Mouse (Mus musculus): Measurements from ENCODE around the gene Cubn. TPM values are rescaled to one million over a fixed set of nuclear protein-coding genes. Genes with fewer than 3 reads are reported as not detected.

Cubn gene
- total RNA-seq (2012; rRNA removed) (under 0.01 and 0.04 TPM in 2 replicates), total RNA-seq (2014; rRNA removed) (0.03 and 0.04 TPM in 2 replicates), polyA plus RNA-seq (2012; ENCODE audit: insufficient read length, low read depth) (0.05 and 0.09 TPM in 2 replicates)

GRCm38 (mm10) chr2:13491734-13492133 lies at the start of gene Cubn:
Gene Cubn (minus strand): TSS chr2:13491813.
- no peak within 1 kb of the TSS for H3K4me3 ChIP-seq (replicated peaks in 1 of 3; ENCODE audit: low read depth in 2 of 3, low read length in 2 of 3, poor library complexity in 1 of 3)
- H3K4me2 ChIP-seq (ENCODE audit: insufficient read depth, low read depth, poor library complexity, severe bottlenecking) = no peak within 1 kb of the TSS
- no peak for TF ChIP-seq POLR2A (IDR thresholded peaks at IDR 0.05; ENCODE audit: low read depth, low read length)
- no peak for TF ChIP-seq USF1 (IDR thresholded peaks at IDR 0.05; ENCODE audit: low read depth, low read length)
- no peak for TF ChIP-seq IRF4 (IDR thresholded peaks at IDR 0.05; ENCODE audit: low read depth, low read length)
- no peak for TF ChIP-seq ETS1 (conservative IDR thresholded peaks at IDR 0.05; ENCODE audit: low read depth, low read length)
- TF ChIP-seq RCOR1 (conservative IDR thresholded peaks at IDR 0.05; ENCODE audit: low read depth, low read length) = no peak
- TF ChIP-seq PAX5 (IDR thresholded peaks at IDR 0.05; ENCODE audit: low read length) = no peak
- TF ChIP-seq HCFC1 (IDR thresholded peaks at IDR 0.05; ENCODE audit: low read depth, low read length) = no peak
- no peak for TF ChIP-seq KAT2A (IDR thresholded peaks at IDR 0.05; ENCODE audit: insufficient replicate concordance, low read length)
- no peak for TF ChIP-seq SIN3A (IDR thresholded peaks at IDR 0.05; ENCODE audit: low read length)
- TF ChIP-seq MEF2A (IDR thresholded peaks at IDR 0.05; ENCODE audit: borderline replicate concordance, low read depth, low read length) = no peak
- TF ChIP-seq JUND (conservative IDR thresholded peaks at IDR 0.05; ENCODE audit: low read depth, low read length) = no peak
- TF ChIP-seq MAX (IDR thresholded peaks at IDR 0.05; ENCODE audit: low read length) = no peak
- no peak for TF ChIP-seq MAZ (IDR thresholded peaks at IDR 0.05; ENCODE audit: low read depth, low read length)
- no peak for TF ChIP-seq TCF12 (IDR thresholded peaks at IDR 0.05; ENCODE audit: low read depth, low read length)
- no peak for TF ChIP-seq CHD2 (IDR thresholded peaks at IDR 0.05; ENCODE audit: low read length)
- no peak for TF ChIP-seq ELF1 (IDR thresholded peaks at IDR 0.05; ENCODE audit: low read depth, low read length)
- no peak for TF ChIP-seq UBTF (IDR thresholded peaks at IDR 0.05; ENCODE audit: low read depth, low read length)
- no peak for TF ChIP-seq MYC (IDR thresholded peaks at IDR 0.05; ENCODE audit: low read depth, low read length)
- TF ChIP-seq CTCF (conservative IDR thresholded peaks at IDR 0.05 in 1 of 2, IDR thresholded peaks at IDR 0.05 in 1 of 2; ENCODE audit: low read depth in 2 of 2, low read length in 2 of 2) = no peak
- H3K27me3 ChIP-seq (replicated peaks) = no peaks in the 10 kb centered on the region
- no peaks in the 10 kb centered on the region for H3K79me2 ChIP-seq (replicated peaks; ENCODE audit: control insufficient read depth, extremely low read depth, insufficient read depth, poor library complexity, severe bottlenecking)
- in situ Hi-C loops (cut with MboI; ENCODE audit: low pct_ligation_motif_present, low pct_unique_long_range_greater_than_20kb, low sequenced_read_pairs) = no loop called here
- no peak within 1 kb of the TSS for H3K27ac ChIP-seq (ENCODE audit: insufficient read depth, low read depth)
- no peaks in the 10 kb centered on the region for H3K36me3 ChIP-seq (replicated peaks in 1 of 2; ENCODE audit: control insufficient read depth in 1 of 2, insufficient read depth in 1 of 2, low read length in 1 of 2)
- H3K9ac ChIP-seq (ENCODE audit: insufficient read depth, low read depth) = no peak within 1 kb of the TSS
- DNase-seq (ENCODE audit: extremely low read depth) = no peak
- no peaks in the 10 kb centered on the region for H3K9me3 ChIP-seq (replicated peaks; ENCODE audit: low read length)
- dilution Hi-C loops (cut with MboI; ENCODE audit: extremely low pct_ligation_motif_present, extremely low pct_unique_long_range_greater_than_20kb, low sequenced_read_pairs) = no loop called here
- peaks cover 0 to 3% of the 10 kb centered on the region in 2 experiments; a peak in 1 of 4 replicates for H3K4me1 ChIP-seq (ENCODE audit: control insufficient read depth in 1 of 2, insufficient read depth in 2 of 2)

- in situ Hi-C loops (cut with MboI; ENCODE audit: low pct_ligation_motif_present, low pct_unique_long_range_greater_than_20kb, low sequenced_read_pairs) (no loop called here), dilution Hi-C loops (cut with MboI; ENCODE audit: extremely low pct_ligation_motif_present, extremely low pct_unique_long_range_greater_than_20kb, low sequenced_read_pairs) (no loop called here)
- Histone ChIP-seq H3K4me2 (ENCODE audit: insufficient read depth, low read depth, poor library complexity, severe bottlenecking) (no peak overlapping the region), H3K27me3 (replicated peaks) (no peaks in the 10 kb centered on the region), H3K9me3 (replicated peaks; ENCODE audit: low read length) (no peaks in the 10 kb centered on the region), H3K4me3 (replicated peaks in 1 of 3; ENCODE audit: low read depth in 2 of 3, low read length in 2 of 3, poor library complexity in 1 of 3) (no peak overlapping the region), H3K36me3 (replicated peaks in 1 of 2; ENCODE audit: control insufficient read depth in 1 of 2, insufficient read depth in 1 of 2, low read length in 1 of 2) (no peaks in the 10 kb centered on the region), H3K79me2 (replicated peaks; ENCODE audit: control insufficient read depth, extremely low read depth, insufficient read depth, poor library complexity, severe bottlenecking) (peaks cover 4% of the 10 kb centered on the region), H3K9ac (ENCODE audit: insufficient read depth, low read depth) (no peak overlapping the region), H3K4me1 (ENCODE audit: control insufficient read depth in 1 of 2, insufficient read depth in 2 of 2) (peaks cover 3 to 14% of the 10 kb centered on the region in 2 experiments; a peak in 2 of 4 replicates), H3K27ac (ENCODE audit: insufficient read depth, low read depth) (no peak overlapping the region)
- no peak for DNase-seq (ENCODE audit: extremely low read depth)
- TF ChIP-seq USF1 (IDR thresholded peaks at IDR 0.05; ENCODE audit: low read depth, low read length) (no peak), ELF1 (IDR thresholded peaks at IDR 0.05; ENCODE audit: low read depth, low read length) (no peak), TCF12 (IDR thresholded peaks at IDR 0.05; ENCODE audit: low read depth, low read length) (no peak), USF2 (conservative IDR thresholded peaks at IDR 0.05; ENCODE audit: low read depth, low read length) (no peak), POLR2AphosphoS2 (IDR thresholded peaks at IDR 0.05; ENCODE audit: low read depth, low read length) (no peak), ZNF384 (IDR thresholded peaks at IDR 0.05; ENCODE audit: low read depth, low read length) (no peak), MAX (IDR thresholded peaks at IDR 0.05; ENCODE audit: low read length) (no peak), IRF4 (IDR thresholded peaks at IDR 0.05; ENCODE audit: low read depth, low read length) (no peak), CHD2 (IDR thresholded peaks at IDR 0.05; ENCODE audit: low read length) (no peak), JUN (IDR thresholded peaks at IDR 0.05; ENCODE audit: insufficient read depth, low read depth, low read length) (no peak), ETS1 (conservative IDR thresholded peaks at IDR 0.05; ENCODE audit: low read depth, low read length) (no peak), ZC3H11A (IDR thresholded peaks at IDR 0.05; ENCODE audit: low read depth, low read length) (no peak), JUND (conservative IDR thresholded peaks at IDR 0.05; ENCODE audit: low read depth, low read length) (no peak), E2F4 (IDR thresholded peaks at IDR 0.05; ENCODE audit: insufficient replicate concordance, low read depth, low read length) (no peak), MYC (IDR thresholded peaks at IDR 0.05; ENCODE audit: low read depth, low read length) (no peak), HCFC1 (IDR thresholded peaks at IDR 0.05; ENCODE audit: low read depth, low read length) (no peak), MAFK (IDR thresholded peaks at IDR 0.05; ENCODE audit: insufficient replicate concordance, low read length) (no peak), BHLHE40 (IDR thresholded peaks at IDR 0.05; ENCODE audit: low read depth, low read length) (no peak), ZKSCAN1 (IDR thresholded peaks at IDR 0.05; ENCODE audit: borderline replicate concordance, low read depth, low read length) (no peak), RCOR1 (conservative IDR thresholded peaks at IDR 0.05; ENCODE audit: low read depth, low read length) (no peak)
Observed at GRCm38 (mm10) chr2:13539860-13540259, 48.2 kb upstream of the Cubn start.
